Mouse (Mus musculus) spleen, postnatal 4 days (tissue): ENCODE data around the gene Ccdc159.

Source experiments
- DNase-seq, 2 experiments: peaks; one replicate each; pipeline ENCODE4 v3.0.0; 2022; ENCODE audit warnings: low spot score in 2 of 2

The Ccdc159 gene

DNA sequence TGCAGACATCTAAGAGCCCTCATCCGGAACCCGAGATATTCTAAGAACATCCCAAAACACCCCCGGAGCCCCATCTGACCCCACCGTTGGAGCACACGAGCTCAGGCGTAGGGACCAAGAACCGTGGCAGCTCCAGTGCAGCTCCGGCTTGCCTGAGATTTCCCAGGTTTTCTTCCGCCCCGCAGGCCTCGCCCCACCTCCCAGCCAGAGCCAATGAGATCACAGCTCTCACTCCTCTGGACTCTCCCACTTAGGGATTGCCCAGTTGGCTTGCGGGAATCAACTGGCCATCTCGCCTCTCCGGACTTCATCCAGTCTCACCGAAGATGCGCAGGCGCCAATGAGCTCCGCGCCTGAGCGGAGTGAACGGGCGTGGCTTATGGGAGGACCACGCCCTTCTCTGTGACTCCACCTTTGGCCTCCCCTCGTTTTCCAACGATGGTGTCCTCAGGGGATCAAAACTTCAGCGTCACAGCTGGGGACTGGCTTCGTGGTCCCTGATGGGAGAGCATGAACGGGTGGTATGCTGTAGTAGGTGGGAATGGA, at the start of gene Ccdc159, which contains the start of gene Tmem205:
Gene Ccdc159, plus strand, starts transcription at position 264 of the 546 bp plus-strand sequence.
Gene Tmem205, minus strand, starts transcription at position 349 of the 546 bp plus-strand sequence.
- peak; percentile 63 to 75 for DNase-seq

DNA sequence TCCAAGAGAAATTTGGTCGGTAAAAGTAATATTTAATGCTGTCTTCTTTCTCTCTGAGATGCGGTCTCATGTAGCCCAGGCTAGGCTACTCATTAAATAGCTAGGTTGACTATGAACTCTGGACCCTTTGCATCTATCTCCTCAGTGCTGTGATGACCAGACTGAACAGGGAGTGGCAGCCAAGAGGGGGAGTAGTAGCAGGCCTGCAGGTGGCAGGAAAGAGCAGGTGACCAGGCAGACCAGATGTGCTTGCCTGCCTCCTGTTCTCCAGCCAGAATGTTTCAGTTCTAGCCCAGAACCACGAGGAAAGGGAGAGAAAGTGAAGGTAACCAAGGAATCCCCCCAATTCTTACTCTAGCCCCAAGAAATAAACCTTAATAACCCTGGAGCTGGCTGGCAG, 38.0 kb upstream of the Ccdc159 start:
- DNase-seq, result no peak

DNA sequence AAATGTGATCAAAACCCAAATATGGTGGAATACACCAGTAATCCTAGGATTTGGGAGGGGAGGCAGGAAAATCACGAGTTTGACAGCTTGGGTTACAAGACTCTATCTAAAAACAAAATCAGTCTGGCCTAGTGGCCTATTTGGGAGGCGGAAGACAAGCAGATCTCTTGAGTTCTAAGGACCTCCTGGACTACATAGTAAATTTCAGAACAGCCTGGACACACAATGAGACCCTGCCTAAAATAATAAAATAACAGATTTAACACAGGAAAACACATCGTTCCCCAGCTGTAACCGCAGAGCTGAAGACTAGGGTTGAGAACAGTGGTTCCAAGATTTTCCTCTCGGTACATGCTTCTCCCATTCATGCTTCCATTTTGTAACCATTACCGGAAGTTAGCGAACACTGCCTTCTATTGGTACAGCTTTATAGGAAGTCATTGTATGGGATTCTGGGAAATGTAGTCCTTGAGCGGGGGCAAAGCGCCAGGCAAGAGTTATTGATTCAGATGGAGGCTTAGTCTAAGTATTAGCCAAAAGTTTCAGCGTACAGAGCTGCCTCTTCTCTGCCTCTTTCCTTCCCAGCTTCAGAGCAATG, 25.9 kb upstream of the Ccdc159 start:
- no peak for DNase-seq

DNA sequence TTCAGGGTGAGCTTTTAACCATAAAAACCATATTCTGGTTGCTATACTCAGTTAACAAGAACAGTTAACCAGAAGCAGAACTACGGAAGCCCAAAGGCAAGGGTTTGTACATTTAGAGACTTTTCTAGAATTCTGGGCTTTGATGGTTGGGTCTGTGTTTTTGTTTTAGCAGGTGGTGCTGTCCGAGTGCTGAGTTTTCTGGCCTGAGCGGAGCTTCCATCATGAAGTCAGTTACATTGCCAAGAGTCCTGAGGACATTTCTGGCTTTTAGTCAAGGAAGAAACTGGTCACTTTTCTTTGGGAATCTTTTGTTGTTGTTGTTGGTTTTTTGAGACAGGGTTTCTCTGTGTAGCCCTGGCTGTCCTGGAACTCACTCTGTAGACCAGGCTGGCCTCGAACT, 23.2 kb upstream of the Ccdc159 start:
- DNase-seq, result no peak

DNA sequence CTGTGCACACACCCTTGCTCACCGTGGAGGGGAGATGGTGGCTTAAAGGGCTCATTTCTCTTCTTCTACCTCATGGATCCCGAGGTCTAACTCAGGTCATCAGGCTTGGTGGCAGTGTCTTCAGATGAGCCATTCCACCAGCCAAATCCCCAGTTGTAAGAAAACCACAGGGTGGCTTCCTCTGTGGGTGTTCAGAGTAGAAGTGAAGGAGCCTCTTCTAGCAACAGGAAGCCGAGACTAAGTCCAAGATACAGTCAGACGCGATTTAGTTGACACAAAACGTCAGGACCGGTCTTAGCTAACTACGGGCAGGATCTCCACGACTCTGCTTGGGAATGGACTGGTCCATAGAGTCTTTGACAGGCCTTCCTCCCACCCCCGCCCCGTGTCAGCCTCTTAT, 19.1 kb upstream of the Ccdc159 start:
- DNase-seq, result no peak

DNA sequence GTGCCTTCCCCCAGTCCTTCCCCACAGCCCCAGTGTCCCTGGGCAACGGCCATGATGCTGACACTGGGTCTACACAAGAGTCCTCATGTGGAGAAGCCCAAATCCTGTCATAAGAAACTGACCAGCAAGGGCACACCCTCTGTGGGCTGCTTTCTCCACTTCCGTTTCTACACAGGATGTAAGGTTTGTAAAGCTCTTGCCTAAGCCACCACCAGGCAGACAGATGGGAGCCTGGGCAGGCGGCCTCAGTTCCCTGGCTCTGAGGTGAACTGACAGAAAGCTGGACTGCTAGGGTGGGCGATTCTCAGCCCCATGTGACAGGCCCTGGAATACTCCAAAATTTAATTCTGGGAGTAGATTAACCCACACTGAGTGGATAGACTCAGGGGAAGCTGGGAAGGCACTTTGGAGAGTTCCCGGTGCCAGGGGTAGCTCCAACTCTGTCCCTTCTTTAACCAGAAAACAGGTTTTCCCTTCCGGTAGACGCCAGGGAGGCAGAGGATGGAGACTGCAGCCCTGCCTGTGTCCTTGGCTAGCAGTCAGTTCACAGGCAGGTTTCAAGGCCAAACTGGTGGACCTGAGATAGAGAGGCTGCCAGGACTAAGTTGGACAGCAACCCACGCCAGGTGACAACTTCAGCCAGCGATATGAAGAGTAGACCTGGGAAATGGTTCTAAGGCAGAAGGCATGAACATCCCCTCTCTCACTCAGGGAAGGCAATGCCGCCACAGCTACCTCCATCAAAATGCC, 17.6 kb upstream of the Ccdc159 start:
- peak in 1 of 2 experiments; percentile 25 for DNase-seq

DNA sequence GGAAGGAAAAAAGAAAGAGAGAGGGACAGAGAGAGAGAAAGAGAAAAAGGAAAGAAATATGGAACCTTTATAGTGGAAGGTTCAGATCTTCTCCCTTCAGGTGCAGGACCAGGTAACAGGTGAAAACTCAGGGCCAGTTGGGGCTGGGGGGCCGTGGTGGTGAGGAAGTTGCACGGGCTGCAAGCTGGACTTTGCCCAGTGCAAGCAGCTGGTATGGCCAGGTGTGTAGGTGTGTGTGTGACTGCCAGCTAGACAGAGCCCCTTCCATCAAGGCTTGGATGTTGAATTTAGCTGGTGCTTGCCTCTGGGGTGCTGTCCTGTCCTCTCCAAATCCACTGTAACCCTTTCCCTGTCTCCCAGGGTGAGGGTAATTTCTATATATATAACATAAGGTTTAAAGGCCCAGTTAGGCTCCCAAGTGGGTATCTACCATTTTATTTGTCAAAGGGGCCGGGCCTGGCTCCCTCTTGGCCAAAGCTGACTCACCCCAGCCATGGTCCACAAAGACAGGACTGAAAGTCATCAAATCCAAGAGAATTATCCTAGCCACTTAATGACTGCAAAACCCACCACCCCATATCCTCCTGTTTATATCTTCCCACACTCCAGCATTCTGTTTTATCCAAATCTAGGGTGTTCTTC, 10.3 kb upstream of the Ccdc159 start:
- no peak for DNase-seq

DNA sequence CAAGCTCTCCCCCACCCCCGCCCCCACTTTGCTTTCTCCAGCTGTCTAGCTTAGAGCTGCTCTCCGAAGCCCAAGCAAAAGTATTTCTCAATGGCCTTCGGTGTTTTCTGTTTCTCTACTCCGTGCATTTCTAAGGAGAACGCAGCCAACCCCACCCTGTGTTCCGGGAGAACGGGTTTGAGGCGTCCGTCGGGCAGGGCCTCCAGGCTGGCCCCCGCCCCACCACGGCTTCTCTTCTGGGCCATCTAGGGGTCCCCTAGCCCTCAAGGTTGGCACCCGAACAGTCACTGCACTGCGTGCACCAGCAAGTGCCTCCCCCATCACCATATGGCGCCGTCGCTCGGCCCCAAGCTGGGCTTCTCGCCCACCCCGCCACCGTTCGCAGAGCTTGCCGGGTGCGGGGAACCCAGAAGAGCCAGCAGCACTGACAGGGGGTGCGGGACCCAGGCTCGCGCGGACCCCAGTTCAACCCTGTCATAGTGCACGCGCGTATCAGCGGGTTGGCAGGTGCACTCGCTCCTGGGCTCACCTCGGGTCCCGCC, 9.7 kb upstream of the Ccdc159 start:
- DNase-seq, result no peak

DNA sequence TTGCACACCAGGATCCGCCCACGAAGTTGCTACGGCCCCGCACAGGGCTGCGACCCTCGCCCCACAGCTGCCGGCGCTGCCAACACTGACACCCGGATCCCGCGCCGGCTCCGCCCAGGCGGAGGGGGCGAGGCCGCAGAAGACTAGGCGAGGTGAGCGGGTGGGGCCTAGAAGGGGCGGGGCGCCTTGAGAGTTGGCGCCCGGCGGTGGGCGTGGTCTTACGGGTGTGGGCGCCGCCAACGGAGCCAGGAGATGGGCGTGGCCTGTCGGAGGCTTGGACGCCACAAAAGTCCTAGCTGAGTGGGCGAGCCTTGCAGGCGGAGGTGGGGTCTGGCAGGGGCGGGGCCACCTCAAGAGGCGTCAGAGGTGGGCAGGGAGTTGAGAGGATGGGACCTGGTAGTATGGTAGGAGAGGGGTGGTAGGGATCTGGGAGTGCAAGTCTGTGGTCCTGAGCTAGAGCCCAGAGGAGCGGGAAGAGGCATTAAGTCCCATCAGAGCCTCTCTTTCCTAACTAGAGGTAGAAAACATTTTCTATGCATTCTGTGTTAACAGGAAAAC, 9.2 kb upstream of the Ccdc159 start, which contains the start of gene Rab3d:
Gene Rab3d, minus strand, starts transcription at position 158 of the 558 bp plus-strand sequence.
- DNase-seq, result peak; percentile 97 to 98

DNA sequence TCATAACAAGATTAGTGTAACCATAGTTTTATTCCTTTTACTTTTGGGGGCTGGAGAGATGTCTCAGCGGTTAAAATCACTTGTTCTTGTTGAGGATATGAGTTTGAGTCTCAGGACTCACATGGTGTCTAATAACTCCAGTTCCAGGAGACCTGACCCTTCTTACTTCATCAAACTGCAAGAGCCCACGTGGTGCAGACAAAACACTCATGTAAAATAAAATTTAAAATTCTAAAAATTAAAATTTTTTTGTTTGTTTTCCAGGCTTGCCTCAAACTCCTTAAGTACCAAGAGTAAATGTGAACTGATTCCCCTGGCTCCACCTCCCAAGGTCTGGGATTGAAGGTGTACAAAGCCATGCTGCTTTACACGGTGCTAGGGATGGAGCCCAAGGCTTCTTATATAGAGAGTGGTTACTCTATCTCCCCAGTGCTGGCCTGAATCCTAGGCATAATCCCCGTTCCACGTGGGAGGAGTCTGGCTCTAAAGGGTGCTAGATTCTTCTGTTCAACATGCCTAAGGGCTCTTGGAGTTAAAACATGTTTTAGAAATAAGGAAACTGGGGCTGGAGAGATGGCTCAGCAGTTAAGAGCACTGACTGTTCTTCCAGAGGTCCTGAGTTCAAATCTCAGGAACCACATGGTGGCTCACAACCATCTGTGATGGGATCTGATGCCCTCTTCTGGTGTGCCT, 8.4 kb upstream of the Ccdc159 start:
- no peak for DNase-seq

DNA sequence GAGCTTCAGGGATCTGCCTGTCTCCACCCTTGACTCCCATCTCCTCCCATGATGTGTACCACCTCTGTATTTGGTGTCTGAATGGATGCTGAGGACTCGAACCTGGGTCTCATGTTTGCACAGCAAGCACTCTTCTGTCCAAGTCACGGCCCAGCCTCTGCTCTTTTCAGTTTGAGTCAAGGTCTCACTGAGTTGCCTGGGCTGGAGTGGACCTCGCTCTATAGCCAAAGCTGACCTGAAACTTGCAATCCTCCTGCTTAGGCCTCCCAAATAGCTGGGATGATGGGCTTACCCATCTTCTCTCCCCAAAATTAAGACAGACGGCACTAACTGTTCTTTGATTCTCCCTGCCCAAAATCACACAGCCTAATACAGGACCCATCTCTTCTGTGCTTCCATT, 4.2 kb upstream of the Ccdc159 start:
- no peak for DNase-seq

DNA sequence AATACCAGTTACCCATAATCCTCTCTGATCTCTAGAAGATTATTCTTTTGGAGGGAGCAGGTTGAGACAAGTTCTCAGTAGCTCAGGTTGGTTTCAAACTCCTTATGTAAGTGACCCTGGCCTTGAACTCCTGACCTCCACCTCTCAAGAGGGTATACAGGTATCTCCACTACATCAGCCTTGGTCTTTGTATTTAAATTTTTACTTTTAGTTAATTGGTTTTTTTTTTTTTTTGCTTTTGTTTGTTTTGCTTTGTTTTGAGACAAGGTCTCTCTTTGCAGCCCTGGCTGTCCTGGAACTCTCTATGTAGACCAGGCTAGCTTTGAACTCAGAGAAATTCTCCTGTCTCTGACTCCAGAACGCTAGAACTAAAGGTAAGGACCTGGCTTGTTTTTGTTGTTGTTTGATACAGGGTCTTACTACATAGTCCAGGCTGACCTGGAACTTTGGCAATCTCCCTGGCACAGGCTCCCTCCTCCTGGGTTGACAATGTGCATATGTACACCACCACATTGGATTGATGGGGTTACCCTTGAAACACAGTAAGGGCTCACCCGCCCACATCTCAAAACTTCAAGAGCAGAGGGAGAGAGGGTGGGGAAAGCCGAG, 3.7 kb upstream of the Ccdc159 start:
- DNase-seq, result no peak

DNA sequence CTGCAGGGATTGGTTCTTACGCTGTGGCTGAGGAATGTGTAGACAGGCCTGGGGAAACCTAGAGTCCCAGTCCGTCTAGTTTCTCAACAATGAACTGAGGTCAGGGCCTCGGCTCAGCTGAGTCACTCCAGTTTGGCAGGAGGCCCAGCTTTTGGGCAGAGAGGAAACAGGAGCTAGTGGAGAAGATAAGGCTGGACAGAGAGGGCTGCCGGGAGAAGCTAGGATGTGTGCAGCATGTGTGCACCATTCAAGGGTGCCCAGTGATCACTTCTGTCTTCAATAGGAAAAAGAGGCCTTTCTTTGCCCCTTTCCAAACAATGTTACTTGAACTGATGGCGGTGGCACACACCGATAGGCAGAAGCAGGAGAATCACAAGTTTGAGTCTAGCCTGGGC, 3.2 kb upstream of the Ccdc159 start:
- peak; percentile 83 to 85 for DNase-seq

DNA sequence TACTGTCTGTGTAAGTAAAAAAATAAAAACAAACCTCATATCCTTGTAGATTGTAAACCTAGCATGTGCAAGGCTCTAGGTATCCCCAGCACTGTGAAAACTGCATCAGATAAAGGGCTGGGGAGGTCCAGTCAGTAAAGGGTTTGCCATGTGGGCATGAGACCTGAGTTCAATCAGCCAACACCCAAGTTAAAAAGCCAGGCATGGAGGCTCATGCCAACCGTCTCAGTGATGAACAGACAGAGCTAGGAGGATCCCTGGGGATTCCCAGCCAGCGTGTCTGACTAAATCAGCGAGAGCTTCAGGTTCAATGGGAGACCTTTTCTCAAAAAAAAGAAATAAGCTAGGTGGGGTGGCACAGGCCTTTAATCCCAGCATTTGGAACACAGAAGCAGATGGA, 2.2 kb upstream of the Ccdc159 start:
- DNase-seq, result no peak

DNA sequence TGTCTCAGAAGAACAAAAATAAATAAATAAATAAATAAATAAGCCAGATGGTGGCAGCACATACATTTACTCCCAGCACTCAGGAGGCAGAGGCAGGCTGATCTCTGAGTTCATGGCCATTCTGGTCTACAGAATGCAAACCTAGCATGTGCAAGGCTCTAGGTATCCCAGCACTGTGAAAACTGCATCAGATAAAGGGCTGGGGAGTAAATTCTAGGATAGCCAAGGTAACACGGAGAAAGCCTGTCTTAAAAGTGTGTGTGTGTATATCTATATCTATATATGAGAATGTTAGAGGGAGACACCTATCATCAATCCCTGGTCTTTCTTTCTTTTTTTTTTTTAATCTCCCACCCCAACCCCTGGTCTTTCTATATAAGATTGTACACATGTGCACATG, 1.8 kb upstream of the Ccdc159 start:
- DNase-seq, result no peak

DNA sequence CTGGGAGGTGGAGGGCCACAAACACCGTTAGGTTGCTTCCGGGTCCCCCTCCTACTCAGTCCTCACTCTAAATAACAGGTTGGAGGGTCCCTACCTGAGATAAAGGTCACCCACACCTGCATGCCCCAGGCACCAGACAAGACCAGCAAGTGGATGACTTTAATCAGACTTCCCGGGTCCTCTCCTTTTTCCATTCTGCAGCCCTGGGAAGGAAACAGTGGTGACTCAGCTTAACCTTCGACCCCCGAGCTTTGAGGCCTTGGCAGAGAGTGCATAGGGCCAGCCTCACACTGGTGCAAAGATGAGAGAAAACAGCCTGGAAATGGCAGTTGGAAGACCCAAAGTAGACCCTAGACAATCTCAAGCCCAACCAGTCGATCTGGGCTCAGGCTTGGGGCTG, 1.1 kb upstream of the Ccdc159 start:
- DNase-seq, result no peak

DNA sequence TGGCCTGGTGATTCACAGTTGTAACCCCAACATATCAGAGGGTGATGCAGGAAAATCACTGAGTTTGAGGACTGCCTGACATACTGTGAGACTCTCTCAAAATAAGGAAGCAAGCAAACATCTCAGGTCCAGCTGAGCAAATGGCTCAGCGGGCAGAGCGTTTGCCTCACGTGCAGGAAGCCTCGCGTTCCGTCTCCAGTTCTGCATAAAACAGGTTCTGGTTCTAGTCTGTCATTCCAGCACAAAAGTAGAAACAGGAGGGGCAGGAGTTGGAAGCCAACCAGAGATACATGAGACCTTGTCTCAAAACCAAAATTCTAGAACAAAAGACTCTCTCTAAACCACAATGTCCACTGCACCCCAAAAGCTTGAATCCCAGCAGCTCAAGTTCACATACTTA, 487 bp upstream of the Ccdc159 start:
- DNase-seq, result no peak

DNA sequence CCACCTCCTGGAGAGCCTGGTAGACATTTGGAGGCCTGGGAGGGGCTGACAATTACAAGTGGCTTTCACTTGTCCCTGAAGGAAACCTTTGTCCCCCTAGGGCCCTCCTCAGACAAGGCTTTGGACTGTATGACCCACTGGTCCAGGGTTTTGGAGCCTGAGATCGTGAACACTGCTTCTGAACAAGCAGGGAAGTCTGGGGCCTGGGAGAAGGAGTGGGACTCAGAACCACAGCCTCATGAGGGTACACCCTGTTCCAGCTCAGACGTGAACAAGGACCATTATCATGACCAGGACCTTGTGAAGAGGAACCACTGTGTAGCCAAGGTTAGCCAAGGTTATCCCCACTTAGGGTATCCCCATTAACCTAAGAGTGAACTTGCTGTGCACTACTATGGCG, 1.9 kb downstream of the Ccdc159 start:
- DNase-seq, result no peak

DNA sequence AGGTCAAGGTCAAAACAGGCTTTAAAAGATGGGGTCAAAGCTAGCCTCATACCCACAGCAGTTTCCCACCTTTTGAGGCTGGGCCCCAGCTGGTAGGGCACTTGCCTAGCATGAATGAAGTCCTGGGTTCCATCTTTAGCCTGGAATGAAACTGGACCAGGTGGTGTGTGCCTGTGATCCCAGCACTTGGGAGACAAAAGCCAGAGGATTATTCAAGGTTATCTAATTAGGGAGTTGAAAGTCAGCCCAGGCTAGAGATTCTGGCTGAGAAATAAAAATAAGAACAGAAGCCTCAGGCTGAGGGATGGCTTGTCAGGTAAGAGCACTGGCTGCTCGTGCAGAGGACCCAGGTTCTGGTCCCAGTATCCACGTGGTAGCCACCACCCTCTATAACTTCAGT, 4.7 kb downstream of the Ccdc159 start:
- no peak for DNase-seq

DNA sequence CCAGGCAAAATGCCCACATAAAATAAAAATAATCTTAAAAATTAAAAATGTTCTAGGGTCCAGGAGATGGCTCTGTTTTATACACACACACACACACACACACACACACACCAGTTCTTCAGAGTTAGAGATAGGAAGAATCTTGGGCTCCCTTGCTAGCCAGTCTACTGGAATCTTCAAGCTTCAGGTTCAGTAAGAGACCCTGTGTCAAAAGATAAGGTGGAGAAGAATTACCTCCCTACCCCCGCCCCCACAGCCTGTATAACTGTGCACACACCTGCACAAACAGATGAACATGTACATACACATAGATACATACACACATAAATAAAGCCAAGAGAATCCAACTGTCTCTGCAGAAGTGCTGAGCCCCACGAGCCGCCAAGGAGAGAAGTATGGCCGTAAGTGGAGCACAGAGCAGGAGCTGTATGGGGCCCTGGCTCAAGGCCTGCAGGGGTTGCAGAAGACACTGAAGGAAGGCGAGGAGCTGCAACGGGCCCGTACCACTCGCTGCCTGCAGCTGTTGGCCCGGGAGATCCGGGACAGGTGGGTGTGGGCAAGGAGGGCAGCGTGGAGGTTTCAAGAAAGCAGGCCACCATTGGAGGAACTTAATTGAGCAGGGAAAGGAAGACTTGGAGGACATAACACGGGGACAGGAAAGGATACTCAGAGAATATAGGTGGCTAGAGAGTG, 5.3 kb downstream of the Ccdc159 start:
- DNase-seq, result no peak
